Mouse (Mus musculus) kidney, postnatal 36 days (tissue): ENCODE measurements around the gene Btrc.

ENCODE experiments used
- DNase-seq, 2 experiments: peaks; one replicate each; pipeline ENCODE4 v3.0.0; 2021 to 2022; ENCODE audit warnings: mixed read lengths in 2 of 2

The Btrc gene

DNA sequence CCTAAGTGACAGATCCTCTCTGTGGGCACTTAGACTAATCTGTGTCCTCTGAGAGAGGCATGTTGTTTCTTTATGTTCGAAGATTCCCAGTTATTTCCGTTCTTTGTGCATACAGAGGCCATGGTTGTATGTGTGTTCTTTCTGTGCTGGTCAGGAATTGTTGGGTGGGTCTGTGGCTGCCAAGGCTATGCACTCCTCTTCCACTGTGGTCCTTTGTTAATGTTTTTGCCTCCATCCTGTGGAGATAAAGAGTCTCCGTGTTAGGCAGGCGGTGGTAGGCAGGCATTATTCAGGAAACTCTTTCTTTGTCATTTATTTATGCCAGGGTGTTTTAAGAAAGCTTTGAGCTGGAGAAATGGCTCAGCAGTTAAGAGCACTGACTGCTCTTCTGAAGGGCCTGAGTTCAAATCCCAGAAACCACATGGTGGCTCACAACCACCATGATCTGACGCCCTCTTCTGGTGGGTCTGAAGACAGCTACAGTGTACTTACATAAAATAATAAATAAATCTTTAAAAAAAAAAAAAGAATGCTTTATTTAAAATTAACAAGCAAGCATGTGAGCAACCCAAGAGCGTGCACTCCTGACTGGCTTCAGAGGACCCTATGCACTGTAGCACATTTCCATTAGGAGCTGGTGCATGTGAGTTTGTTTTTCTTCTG is 67.6 kb downstream of the Btrc start:
- peak in 1 of 2 experiments; percentile 34 for DNase-seq

DNA sequence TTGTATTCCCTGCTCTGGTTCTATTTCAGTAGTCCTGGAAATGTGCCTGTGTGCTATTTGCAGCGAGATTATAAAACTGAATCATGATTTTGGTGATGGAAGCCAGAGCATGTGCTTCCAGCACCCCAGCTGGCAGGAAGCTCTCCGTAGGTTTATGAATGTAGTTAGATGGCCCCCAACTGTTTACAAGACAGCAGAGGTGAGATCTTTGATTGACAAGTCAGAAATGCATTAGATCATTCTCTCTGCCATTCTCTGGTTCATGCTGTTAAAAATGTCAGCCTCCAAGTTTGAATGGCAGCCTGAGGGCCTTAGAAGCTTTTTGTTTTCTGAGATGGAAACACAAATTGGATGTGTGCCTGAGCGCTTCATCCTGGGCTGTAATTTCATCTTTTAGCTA is 68.8 kb downstream of the Btrc start:
- no peak for DNase-seq

DNA sequence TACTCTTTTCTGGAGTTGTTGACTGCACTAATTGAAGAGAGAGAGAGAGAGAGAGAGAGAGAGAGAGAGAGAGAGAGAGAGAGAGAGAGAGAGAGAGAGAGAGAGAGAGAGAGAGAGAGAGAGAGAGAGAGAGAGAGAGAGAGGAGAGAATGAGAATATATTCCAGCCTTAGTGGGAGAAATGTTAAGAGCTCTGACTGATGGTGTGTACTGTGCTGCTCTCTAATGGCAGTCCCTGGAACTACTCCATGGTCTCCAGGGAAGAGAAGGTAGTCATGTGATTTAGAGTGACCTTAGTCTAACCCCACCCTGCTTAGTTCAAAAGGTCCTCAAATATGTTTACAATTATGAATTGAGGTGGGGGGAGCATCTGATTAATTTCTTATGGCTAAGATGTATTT is 72.5 kb downstream of the Btrc start:
- DNase-seq = peak; percentile 80 to 83

GRCm38 (mm10) chr19:45437175-45437574 is 73.6 kb downstream of the Btrc start:
- no peak for DNase-seq

GRCm38 (mm10) chr19:45438191-45438590 is 74.7 kb downstream of the Btrc start:
- DNase-seq = no peak

GRCm38 (mm10) chr19:45438928-45439846 is 75.7 kb downstream of the Btrc start:
- peak in 1 of 2 experiments; percentile 39 for DNase-seq

GRCm38 (mm10) chr19:45440554-45441175 is 77.1 kb downstream of the Btrc start:
- peak in 1 of 2 experiments; percentile 52 for DNase-seq

GRCm38 (mm10) chr19:45441717-45442116 is 78.2 kb downstream of the Btrc start:
- no peak for DNase-seq

- no peak for DNase-seq
Measured at GRCm38 (mm10) chr19:45445253-45445933, 81.9 kb downstream of the Btrc start.

DNA sequence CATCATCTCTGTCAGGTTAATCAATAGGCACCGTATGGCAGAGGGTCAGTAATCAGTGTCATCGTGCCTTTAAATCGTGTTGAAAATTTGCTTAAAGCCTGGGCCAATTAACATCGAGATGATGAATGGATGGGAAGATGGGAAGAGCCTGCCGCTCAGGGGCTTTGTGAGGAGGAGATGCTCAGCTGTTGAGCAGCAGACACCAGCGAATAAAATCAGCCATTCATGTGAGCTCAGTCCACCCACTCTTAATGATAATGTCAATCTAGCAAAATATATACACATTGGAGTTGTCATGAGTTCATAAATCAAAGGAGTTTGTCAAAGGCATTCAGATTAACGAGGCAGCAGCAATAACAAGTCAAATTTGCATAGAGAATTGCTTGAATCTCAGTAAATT is 83.1 kb downstream of the Btrc start:
- no peak for DNase-seq

DNA sequence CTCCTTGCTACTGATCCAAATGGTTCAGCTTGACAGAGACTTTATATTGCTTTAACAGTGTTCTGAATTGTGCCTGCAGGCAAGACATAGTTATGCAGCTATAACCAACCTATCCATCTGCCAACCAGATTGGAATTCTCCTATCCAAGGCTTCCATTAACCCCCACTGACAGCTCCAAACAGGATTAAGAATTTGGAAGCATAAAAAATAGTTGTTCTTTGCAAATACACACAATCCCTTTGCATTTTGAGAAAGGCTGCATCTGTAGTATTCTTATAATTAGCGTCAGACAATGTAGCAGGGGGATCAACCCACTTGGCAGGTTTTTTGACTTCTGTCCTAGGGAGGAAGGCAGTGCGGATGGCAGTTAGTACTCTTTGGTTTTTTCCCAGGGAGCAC is 83.7 kb downstream of the Btrc start:
- no peak for DNase-seq

DNA sequence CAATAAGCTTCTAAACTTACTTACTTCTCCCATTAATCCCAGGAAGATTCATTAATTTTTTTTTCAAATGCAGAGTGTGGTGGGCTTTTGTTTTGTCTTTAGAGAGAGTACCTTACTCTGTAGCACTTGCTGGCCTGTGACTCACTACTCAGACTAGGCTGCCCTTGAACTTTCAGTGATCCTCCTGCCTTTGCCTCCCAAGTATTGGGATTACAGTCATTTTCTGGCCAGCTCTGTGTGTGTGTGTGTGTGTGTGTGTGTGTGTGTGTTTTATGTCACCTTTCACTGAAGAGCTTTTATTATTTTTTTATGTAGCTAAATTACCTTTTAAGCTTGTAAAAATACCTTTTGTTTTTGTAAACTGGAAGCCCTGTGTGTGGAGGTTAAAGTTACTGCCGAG is 84.4 kb downstream of the Btrc start:
- no peak for DNase-seq

- no peak for DNase-seq
Measured at GRCm38 (mm10) chr19:45454391-45454790, 90.9 kb downstream of the Btrc start.

DNA sequence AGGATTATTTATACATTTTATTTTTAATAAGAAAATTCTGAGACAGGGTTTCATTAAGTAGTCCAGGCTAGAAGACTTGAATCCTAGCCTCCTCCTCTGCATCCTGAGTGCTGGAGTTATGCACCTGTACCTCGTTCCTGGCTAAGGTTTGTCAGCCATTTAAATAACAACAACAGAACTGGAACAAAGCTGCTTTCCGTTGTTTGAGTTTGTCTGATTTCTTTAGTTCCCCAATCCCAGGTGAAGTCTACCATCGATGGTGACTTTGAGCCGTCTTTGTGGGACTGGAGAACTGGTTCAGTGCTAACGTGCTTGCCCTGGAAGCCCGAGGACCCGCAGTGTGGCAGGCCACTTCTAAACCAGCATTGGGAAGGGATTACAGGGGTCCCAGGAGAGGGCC is 93.4 kb downstream of the Btrc start:
- no peak for DNase-seq

DNA sequence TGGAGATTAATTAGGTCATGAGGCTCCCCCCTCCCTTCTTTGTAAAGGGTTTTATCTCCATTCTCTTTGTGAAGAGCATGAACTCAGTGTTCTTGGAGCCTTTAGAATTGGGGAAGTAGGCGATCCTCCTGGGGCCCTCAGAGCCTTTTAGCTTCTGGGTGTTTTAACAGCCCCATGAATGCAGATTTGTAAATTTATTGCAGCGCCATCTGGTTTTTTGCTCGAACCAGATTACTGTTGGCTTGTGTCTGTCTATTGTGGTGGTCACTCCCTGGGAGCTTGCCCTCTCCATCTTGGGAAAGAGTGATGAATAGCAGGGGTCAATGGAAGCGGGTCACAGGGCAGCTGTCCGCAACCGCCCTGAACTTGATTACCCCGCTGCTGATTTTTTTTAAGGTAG is 95.2 kb downstream of the Btrc start:
- peak in 1 of 2 experiments; percentile 12 for DNase-seq

DNA sequence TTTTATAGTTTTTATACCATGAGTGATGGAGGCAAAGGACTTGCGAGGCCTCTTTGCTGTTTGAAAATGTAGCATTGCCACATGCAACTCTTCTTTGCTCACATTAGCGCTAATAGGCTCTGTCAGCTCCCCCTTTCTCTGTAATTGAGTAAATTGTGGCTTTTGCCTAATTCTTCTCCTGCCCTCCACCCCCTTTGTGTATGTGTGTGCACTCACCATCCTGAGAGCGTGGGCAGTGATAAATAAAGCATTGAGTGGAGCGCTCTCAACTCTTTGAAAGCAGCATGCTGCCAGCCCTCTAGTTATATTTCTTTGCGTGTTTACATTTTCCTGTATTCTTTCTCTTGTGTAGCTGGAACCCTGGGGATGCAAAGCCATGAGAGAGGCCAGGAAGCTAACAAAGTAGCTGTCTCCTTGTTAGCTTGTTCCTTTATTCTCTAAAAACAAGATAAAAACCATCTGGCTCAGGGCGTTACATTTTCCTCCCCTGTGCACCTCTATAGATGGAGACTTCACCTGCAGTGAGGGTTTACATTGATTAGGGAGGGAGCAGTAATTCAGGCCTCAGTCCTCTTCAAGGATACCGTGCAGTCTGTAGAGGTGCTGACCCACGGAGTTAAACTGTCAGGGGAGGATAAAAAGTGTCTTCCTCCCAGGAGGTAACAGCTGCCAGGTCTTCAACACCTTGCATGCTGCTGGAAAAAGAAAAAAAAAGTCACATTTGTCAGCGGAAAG is 96.6 kb downstream of the Btrc start:
- DNase-seq = no peak

DNA sequence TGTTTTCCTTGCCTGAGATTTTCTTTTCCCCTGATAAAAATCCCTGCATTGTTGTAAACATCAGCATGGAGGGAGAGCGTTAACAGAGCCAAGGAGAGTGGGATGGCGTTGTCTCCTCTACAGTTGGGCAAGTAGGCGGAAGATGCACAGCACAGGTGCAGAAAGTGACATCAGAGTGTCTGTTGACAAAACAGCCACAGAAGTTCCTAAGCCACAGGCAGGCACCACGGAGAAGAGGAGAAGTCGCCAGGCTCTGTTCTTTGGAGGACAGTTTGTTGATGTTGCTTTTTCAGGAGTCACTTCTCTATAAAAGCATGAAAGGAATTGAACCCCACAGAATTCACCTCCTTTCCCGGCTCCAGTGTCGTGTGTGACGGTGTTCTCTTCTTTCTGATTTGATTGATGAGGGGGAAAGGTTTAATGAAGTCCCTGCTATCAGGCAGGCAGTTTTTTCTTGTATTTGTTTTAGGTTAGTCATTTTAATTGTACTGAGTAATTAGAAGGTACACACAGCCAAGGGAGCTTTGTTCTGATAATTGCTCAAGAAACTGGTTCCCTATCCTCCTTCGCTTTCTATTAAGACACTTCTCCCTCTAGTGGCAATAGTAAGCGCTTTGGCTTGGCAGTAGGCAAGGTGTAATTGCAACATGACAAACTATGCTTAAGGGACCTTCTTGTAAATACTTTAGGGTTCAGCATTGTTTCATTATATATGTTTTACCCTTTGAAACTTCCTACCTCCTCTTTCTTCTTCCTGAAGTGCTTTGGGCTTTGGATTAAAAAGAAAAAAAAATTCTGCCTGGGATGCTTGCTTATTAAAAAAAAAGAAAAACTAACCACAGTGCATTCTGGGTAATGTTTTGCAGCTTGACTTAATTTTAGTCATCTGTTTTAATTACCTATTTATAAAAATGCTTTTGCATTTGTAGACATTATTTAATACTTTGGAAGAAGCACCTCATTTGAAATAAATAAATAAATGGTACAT is 97.5 kb downstream of the Btrc start:
- peak; percentile 20 to 21 for DNase-seq

DNA sequence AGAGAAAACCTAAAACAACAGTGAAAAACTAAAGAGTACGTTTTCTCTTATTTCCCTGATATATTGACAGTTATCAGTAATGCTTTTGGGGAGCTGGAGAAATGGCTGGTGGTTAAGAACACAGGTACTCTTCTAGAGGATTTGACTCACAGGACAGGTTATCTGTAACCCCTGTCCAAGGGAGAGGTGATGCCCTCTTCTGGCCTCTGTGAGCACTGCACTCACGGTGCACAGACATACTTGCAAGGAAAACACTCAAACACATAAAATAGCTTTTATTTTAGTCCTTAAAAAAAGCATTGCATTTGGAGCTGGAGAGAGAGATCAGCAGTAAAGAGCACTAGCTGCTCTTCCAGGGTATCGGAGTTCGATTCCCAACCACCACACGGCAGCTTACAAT is 106.2 kb downstream of the Btrc start:
- no peak for DNase-seq

DNA sequence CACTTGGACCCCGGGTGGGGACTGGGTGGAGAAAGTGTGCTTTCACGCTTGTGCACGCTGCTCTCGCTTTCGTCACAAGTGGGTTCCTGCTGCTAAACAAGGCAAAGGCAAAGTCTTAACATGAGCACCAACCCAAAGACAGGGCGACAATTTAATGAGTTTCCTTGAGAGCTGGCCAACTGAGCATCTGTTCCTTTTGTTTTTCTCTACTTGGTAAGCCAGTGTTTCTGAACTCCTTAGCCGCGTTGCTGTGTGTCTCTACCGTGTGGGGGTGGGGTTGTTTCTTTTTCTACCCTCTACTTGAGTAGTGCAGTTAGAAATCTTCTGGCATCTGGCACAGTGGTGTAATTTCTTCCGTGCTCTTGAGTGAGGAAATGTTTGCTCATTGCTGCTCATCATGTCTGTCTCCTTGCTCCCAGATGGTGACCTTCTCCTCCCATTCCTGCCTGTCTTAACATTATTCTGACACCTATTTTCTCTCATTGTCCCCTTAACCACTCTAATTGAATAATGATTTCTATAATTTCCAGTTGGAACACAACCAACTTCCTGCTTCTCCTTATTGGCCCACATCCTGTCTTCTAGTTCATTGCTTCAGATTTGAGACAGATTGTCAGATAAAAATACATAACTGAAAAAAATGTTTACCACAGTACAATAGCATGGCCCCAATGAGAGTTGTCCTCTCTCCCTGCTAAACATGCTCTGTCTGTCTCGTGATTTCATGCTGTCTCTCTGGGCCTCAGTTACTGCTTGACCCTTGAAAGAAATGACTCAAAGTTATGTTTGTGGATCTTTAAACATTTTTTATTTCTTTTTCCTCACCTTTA is 109.4 kb downstream of the Btrc start:
- no peak for DNase-seq

GRCm38 (mm10) chr19:45474686-45475085 is 111.2 kb downstream of the Btrc start:
- DNase-seq = no peak
